Mouse (Mus musculus) brain, embryonic 14.5 days (tissue): Measurements from ENCODE around the gene Msi2.

Experiments
- CTCF ChIP-seq: fragments of 200-500 bp; IDR thresholded peaks from 2 replicates; pipeline ENCODE4 v1.5.1; 2012; ENCODE audit warnings: inconsistent platforms, mild to moderate bottlenecking, moderate library complexity, borderline replicate concordance; ENCODE audit not compliant: insufficient read depth, insufficient read length; ENCODE audit errors: extremely low read depth
- POLR2A ChIP-seq: fragments of 200-500 bp; IDR thresholded peaks from 2 replicates; pipeline ENCODE4 v1.6.1; 2012; ENCODE audit warnings: mild to moderate bottlenecking, inconsistent platforms, borderline replicate concordance; ENCODE audit not compliant: poor library complexity, insufficient read depth, insufficient read length, severe bottlenecking; ENCODE audit errors: extremely low read depth

DNA sequence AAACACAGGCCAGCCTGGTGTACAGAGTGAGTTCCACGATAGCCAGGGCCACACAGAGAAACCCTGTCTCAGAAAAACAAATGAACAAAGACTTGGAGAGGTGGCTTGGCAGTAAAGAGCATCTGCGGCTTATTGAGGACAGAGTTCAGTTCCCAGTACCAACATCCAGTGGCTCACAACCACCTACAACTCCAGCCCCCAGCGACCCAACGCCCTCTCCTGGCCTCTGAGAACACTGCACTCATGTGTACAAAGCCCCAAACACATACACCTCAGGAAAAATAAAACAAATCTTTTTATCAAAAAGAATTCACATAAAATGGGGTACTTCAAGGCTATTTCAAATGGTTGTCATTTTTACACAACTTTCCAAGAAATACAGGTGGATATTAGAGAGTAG lies 78.5 kb downstream of the Msi2 start:
- TF ChIP-seq POLR2A (no peak), CTCF (peak; percentile 29; the same call in 1 of the 2 replicates)
